Mouse (Mus musculus): ENCODE results near the gene Zranb2. TPM values are rescaled to one million over a fixed set of nuclear protein-coding genes. Genes with fewer than 3 reads are reported as not detected.

The Zranb2 gene
- polyA plus RNA-seq, 1 experiment, result 12.0 TPM

DNA sequence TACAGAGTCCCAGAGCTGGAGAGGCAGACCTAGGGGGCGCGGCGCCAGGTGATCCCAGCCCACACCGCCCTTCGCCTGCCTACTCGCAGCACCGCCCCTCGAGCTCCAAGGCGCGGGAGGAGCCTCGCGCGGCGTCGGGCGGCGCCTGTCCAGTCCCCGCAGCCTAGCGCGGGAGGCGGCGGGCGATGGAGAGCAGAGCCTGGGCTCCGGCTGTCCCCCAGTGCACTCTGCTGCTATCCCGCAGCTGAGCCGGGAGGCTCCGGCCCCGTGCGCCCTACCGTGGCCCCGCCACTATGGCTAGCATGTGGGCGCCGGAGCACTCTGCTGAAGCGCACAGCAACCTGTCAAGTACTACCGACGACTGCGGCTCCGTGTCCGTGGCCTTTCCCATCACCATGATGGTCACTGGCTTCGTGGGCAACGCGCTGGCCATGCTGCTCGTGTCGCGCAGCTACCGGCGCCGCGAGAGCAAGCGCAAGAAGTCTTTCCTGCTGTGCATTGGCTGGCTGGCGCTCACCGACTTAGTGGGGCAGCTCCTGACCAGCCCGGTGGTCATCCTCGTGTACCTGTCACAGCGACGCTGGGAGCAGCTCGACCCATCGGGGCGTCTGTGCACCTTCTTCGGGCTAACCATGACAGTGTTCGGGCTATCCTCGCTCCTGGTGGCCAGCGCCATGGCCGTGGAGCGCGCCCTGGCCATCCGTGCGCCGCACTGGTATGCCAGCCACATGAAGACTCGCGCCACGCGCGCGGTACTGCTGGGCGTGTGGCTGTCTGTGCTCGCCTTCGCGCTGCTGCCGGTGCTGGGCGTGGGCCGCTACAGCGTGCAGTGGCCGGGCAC is 33.0 kb downstream of the Zranb2 start, which contains the start of gene Ptger3:
TSS of gene Ptger3 (plus strand) at position 168 of the 841 bp plus-strand sequence.
- Histone ChIP-seq H3K4me2 (ENCODE audit: low read depth) (peak within 1 kb of the TSS; percentile 38), H3K27me3 (ENCODE audit: control insufficient read depth, insufficient read depth, insufficient read length) (peaks cover 19% of the 10 kb centered on the region), H3ac (ENCODE audit: control insufficient read depth, insufficient read length) (peak within 1 kb of the TSS; percentile 7), H3K4me3 (no peak within 1 kb of the TSS), H3K79me2 (ENCODE audit: control insufficient read depth, insufficient read depth) (no peaks in the 10 kb centered on the region), H3K36me3 (ENCODE audit: control insufficient read depth, insufficient read depth) (no peaks in the 10 kb centered on the region)
- TF ChIP-seq MYOG (IDR thresholded peaks at IDR 0.05; ENCODE audit: control insufficient read depth in 1 of 3, insufficient read depth in 1 of 3, insufficient read length in 2 of 3, low read depth in 2 of 3), result peak in 1 of 3 experiments; percentile 2
- TF ChIP-seq REST (IDR thresholded peaks at IDR 0.05; ENCODE audit: insufficient read depth, insufficient read length), result no peak

DNA sequence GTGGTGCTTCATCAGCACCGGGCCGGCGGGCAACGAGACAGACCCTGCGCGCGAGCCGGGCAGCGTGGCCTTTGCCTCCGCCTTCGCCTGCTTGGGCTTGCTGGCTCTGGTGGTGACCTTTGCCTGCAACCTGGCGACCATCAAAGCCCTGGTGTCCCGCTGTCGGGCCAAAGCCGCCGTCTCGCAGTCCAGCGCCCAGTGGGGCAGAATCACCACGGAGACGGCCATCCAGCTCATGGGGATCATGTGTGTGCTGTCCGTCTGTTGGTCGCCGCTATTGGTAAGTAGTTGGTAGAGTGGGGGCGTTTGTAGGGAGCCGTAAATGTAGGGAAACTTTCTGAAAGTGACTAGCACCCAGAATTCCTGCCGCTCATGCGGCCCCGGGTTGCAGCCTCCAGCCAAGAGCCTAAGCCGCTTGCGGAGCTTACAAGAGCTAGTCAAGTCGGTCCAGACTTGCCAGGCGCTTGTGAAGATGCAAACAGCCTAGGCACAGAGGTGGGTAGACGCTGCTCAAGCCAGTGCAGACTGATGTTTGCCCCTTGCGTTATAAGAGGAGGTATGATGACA is 33.7 kb downstream of the Zranb2 start:
- peak overlapping the region; percentile 7 for H3ac ChIP-seq (ENCODE audit: control insufficient read depth, insufficient read length)
- H3K4me3 ChIP-seq, result no peak overlapping the region
- H3K79me2 ChIP-seq (ENCODE audit: control insufficient read depth, insufficient read depth), result no peaks in the 10 kb centered on the region
- H3K27me3 ChIP-seq (ENCODE audit: control insufficient read depth, insufficient read depth, insufficient read length), result peaks cover 19% of the 10 kb centered on the region
- no peak for TF ChIP-seq USF1 (IDR thresholded peaks at IDR 0.05; ENCODE audit: low read depth)
- TF ChIP-seq MYOG (IDR thresholded peaks at IDR 0.05; ENCODE audit: control insufficient read depth in 1 of 3, insufficient read depth in 1 of 3, insufficient read length in 2 of 3, low read depth in 2 of 3), result no peak
- no peak for TF ChIP-seq CEBPB (IDR thresholded peaks at IDR 0.05; ENCODE audit: insufficient read depth, poor library complexity, severe bottlenecking)
- TF ChIP-seq TCF3 (IDR thresholded peaks at IDR 0.05; ENCODE audit: insufficient read length, low read depth), result no peak
- no peak for TF ChIP-seq TCF12 (IDR thresholded peaks at IDR 0.05; ENCODE audit: insufficient read depth, poor library complexity, severe bottlenecking)
- TF ChIP-seq MYOD1 (IDR thresholded peaks at IDR 0.05; ENCODE audit: control insufficient read depth in 1 of 3, insufficient read length in 2 of 3, low read depth in 2 of 3), result no peak
- TF ChIP-seq MAX (IDR thresholded peaks at IDR 0.05; ENCODE audit: low read depth), result no peak
- TF ChIP-seq POLR2AphosphoS2 (IDR thresholded peaks at IDR 0.05; ENCODE audit: insufficient read length, low read depth), result no peak
- TF ChIP-seq REST (IDR thresholded peaks at IDR 0.05; ENCODE audit: insufficient read depth, insufficient read length), result no peak
- no peak for TF ChIP-seq E2F4 (IDR thresholded peaks at IDR 0.05; ENCODE audit: insufficient read depth)
- TF ChIP-seq POLR2A (IDR thresholded peaks at IDR 0.05; ENCODE audit: insufficient read length, low read depth), result no peak
- TF ChIP-seq SRF (IDR thresholded peaks at IDR 0.05; ENCODE audit: control insufficient read depth, insufficient read length, low read depth), result no peak
- H3K36me3 ChIP-seq (ENCODE audit: control insufficient read depth, insufficient read depth), result no peaks in the 10 kb centered on the region
- no peak overlapping the region for H3K4me2 ChIP-seq (ENCODE audit: low read depth)

DNA sequence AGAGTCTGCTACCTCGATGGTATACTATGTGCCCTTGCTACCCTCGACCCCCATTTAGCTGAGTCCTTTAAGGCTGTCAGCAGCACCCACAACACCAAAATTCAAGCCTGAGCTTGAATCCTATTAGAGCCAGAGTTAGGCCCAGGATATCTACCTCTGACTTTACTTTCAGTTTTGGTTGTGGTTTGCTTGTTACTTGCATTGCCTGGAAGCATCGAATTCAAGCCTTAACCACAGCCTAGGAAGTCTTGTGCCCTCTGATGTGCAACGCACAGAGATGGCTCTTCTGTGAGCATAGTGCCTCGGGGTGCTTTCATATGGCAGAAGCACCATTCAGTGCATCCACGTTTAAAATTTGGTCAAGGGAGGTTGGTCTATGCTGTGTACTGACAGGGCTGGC is 38.1 kb downstream of the Zranb2 start:
- Histone ChIP-seq H3K4me3 (no peak overlapping the region), H3K4me2 (ENCODE audit: low read depth) (peak overlapping the region; percentile 60), H3ac (ENCODE audit: control insufficient read depth, insufficient read length) (no peak overlapping the region), H3K27me3 (ENCODE audit: control insufficient read depth, insufficient read depth, insufficient read length) (peaks cover 12% of the 10 kb centered on the region), H3K36me3 (ENCODE audit: control insufficient read depth, insufficient read depth) (no peaks in the 10 kb centered on the region), H3K79me2 (ENCODE audit: control insufficient read depth, insufficient read depth) (no peaks in the 10 kb centered on the region)
- TF ChIP-seq TCF3 (IDR thresholded peaks at IDR 0.05; ENCODE audit: insufficient read length, low read depth) (no peak), MYOG (IDR thresholded peaks at IDR 0.05; ENCODE audit: control insufficient read depth in 1 of 3, insufficient read depth in 1 of 3, insufficient read length in 2 of 3, low read depth in 2 of 3) (no peak)

DNA sequence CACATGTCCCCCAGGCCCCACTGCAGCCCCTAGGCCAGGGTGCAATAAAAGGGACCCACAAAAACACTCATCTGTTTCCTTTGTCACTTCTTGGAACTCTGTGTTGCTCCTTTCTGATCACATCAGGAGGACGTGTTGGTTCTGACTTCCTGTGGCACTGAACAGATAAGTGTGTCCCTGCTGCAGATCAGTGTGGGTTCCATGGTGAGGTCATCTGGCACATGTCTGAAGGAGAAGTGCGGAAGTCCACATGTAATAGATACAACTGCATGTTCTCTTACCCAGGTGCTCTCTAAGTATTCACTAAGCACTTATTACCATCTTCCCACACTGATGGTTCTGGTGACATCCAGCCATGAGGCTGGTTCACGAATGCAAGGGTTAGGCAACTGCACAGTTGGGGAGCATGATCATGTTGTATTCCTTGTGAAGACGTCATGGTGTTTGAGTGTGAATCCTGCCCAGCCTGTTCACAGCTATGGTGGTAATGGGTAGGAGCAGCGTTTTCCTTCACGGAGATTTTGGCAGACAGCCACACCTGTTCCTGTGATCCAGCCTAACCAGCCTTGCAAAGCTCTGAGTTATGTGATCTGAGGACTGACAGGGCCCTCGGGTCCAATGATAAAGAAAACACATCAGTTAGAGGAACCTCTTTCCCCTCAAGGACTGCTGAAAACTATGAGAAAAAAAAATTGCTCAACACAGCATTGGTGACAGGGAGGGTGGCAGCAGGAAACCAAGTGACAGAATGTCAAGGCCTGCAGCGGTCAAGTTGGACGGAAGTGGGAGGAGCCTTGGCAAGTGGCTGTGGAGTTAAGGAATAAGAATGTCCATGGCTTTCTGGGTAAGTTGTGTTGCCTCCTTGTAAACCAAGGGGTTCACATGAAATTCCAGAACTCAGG is 41.7 kb downstream of the Zranb2 start:
- Histone ChIP-seq H3K79me2 (ENCODE audit: control insufficient read depth, insufficient read depth) (no peaks in the 10 kb centered on the region), H3K4me2 (ENCODE audit: low read depth) (no peak overlapping the region), H3K27me3 (ENCODE audit: control insufficient read depth, insufficient read depth, insufficient read length) (no peaks in the 10 kb centered on the region), H3K36me3 (ENCODE audit: control insufficient read depth, insufficient read depth) (no peaks in the 10 kb centered on the region), H3ac (ENCODE audit: control insufficient read depth, insufficient read length) (no peak overlapping the region), H3K4me3 (no peak overlapping the region)
- TF ChIP-seq REST (IDR thresholded peaks at IDR 0.05; ENCODE audit: insufficient read depth, insufficient read length), result no peak

DNA sequence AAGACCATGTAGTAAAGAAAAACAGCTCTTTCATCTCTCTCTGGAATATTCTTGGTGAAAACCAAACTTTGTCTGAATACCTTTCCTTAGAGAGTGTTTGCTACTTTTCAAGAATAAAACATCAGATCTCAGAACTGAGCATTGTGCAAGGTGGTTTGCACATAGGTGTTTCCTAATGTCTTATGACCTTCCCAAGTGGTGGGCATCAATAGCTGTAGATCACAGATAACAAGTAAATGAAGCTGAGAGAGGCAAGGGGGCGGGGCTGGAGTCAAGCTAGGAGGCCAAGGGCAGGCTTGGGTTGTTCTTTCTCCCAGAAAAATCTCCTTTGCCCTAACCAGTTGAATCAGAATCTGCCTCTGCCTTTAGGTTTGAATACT is 42.4 kb downstream of the Zranb2 start:
- Histone ChIP-seq H3K79me2 (ENCODE audit: control insufficient read depth, insufficient read depth) (no peaks in the 10 kb centered on the region), H3K4me2 (ENCODE audit: low read depth) (no peak overlapping the region), H3K36me3 (ENCODE audit: control insufficient read depth, insufficient read depth) (no peaks in the 10 kb centered on the region), H3K4me3 (no peak overlapping the region), H3ac (ENCODE audit: control insufficient read depth, insufficient read length) (no peak overlapping the region), H3K27me3 (ENCODE audit: control insufficient read depth, insufficient read depth, insufficient read length) (no peaks in the 10 kb centered on the region)
- no peak for TF ChIP-seq TCF3 (IDR thresholded peaks at IDR 0.05; ENCODE audit: insufficient read length, low read depth)
- TF ChIP-seq MYOG (IDR thresholded peaks at IDR 0.05; ENCODE audit: control insufficient read depth in 1 of 3, insufficient read depth in 1 of 3, insufficient read length in 2 of 3, low read depth in 2 of 3), result no peak
- no peak for TF ChIP-seq USF1 (IDR thresholded peaks at IDR 0.05; ENCODE audit: low read depth)
- TF ChIP-seq TCF12 (IDR thresholded peaks at IDR 0.05; ENCODE audit: insufficient read depth, poor library complexity, severe bottlenecking), result no peak
- TF ChIP-seq SRF (IDR thresholded peaks at IDR 0.05; ENCODE audit: control insufficient read depth, insufficient read length, low read depth), result no peak
- no peak for TF ChIP-seq E2F4 (IDR thresholded peaks at IDR 0.05; ENCODE audit: insufficient read depth)
